Mouse (Mus musculus) yolk sac, embryonic 10.5 days (tissue): ENCODE data around the gene Gpr171.

ENCODE experiments used
- DNase-seq: peaks from one replicate; pipeline ENCODE4 v3.0.0-alpha.2; 2017; ENCODE audit warnings: low spot score

Gpr171 gene

GRCm38 (mm10) chr3:59054834-59055535 lies 46.6 kb downstream of the Gpr171 start:
- no peak for DNase-seq
